Mouse (Mus musculus) gastrocnemius, postnatal 4 days (tissue): ENCODE data around the gene Gm49450. TPM values are rescaled to one million over a fixed set of nuclear protein-coding genes. Genes with fewer than 3 reads are reported as not detected.

Experiments
- DNase-seq, 2 experiments: peaks; one replicate each; pipeline ENCODE4 v3.0.0; 2021 to 2022; ENCODE audit warnings: low spot score in 2 of 2, mixed read lengths in 2 of 2
- long read RNA-seq, 2 experiments: library from polyadenylated mRNA; stranded (forward); transcript quantifications; one replicate each; pipeline ENCODE4 v2.0.0; 2021
- total RNA-seq, 2 experiments: library from RNA; stranded (reverse); gene quantifications; 2 replicates each; pipeline ENCODE4 v1.2.3; 2021

Gene Gm49450
- total RNA-seq, result not detected
- long read RNA-seq, experiment 1, partial matches to known transcripts, result 0 of 5 reads
- long read RNA-seq, experiment 1, other reads (novel, unspliced or antisense), result 5 of 5 reads
- long read RNA-seq, experiment 2, result 0 reads

GRCm38 (mm10) chr15:98953401-98954356 lies at the start of gene Gm49450, which contains the start of gene Tuba1a:
Gene Gm49450 (minus strand): TSS chr15:98953551.
Gene Tuba1a (minus strand): TSS chr15:98953703.
- DNase-seq, result peak; percentile 84 to 92

- no peak for DNase-seq
Observed at GRCm38 (mm10) chr15:99001451-99001931, 48.1 kb upstream of the Gm49450 start.

GRCm38 (mm10) chr15:99000535-99001283 lies 47.4 kb upstream of the Gm49450 start:
- DNase-seq, result peak in 1 of 2 experiments; percentile 68

- no peak for DNase-seq
Observed at GRCm38 (mm10) chr15:98998775-98999157, 45.4 kb upstream of the Gm49450 start.

GRCm38 (mm10) chr15:98997938-98998774 lies 44.8 kb upstream of the Gm49450 start:
- DNase-seq, result no peak

GRCm38 (mm10) chr15:98996840-98997239 lies 43.5 kb upstream of the Gm49450 start:
- DNase-seq, result no peak

- no peak for DNase-seq
Observed at GRCm38 (mm10) chr15:98994957-98995520, 41.7 kb upstream of the Gm49450 start.

- peak; percentile 81 to 86 for DNase-seq
Observed at GRCm38 (mm10) chr15:98993865-98994264, 40.5 kb upstream of the Gm49450 start.

- peak; percentile 95 to 96 for DNase-seq
Observed at GRCm38 (mm10) chr15:98993093-98993793, 39.9 kb upstream of the Gm49450 start.

GRCm38 (mm10) chr15:98992086-98992912 lies 38.9 kb upstream of the Gm49450 start:
- DNase-seq, result peak in 1 of 2 experiments; percentile 46

- no peak for DNase-seq
Observed at GRCm38 (mm10) chr15:98991540-98992050, 38.2 kb upstream of the Gm49450 start.

GRCm38 (mm10) chr15:98990669-98991539 lies 37.6 kb upstream of the Gm49450 start:
- no peak for DNase-seq

GRCm38 (mm10) chr15:98989701-98990430 lies 36.5 kb upstream of the Gm49450 start:
- no peak for DNase-seq

GRCm38 (mm10) chr15:98988787-98989186 lies 35.4 kb upstream of the Gm49450 start:
- no peak for DNase-seq

GRCm38 (mm10) chr15:98987661-98988181 lies 34.4 kb upstream of the Gm49450 start:
- DNase-seq, result no peak

- no peak for DNase-seq
Observed at GRCm38 (mm10) chr15:98987077-98987630, 33.8 kb upstream of the Gm49450 start.
